Mouse (Mus musculus) bone marrow macrophage, adult 2 months (primary cell): ENCODE measurements around the gene Nptxr. TPM values are rescaled to one million over a fixed set of nuclear protein-coding genes. Genes with fewer than 3 reads are reported as not detected.

Source experiments
- H3K27ac ChIP-seq: 2 replicates; pipeline ENCODE4 v1.5.1; 2012; ENCODE audit warnings: low read depth, low read length; ENCODE audit not compliant: insufficient read depth
- H3K4me1 ChIP-seq: 2 replicates; pipeline ENCODE4 v1.6.1; 2012; ENCODE audit warnings: low read length; ENCODE audit not compliant: control insufficient read depth, insufficient read depth
- H3K4me3 ChIP-seq: 2 replicates; pipeline ENCODE4 v1.5.1; 2012; ENCODE audit warnings: mild to moderate bottlenecking, low read length, moderate library complexity; ENCODE audit not compliant: insufficient read depth
- CTCF ChIP-seq: IDR thresholded peaks from 2 replicates; pipeline ENCODE4 v1.5.1; 2012; ENCODE audit warnings: low read depth, mild to moderate bottlenecking, low read length, moderate library complexity
- POLR2A ChIP-seq: IDR thresholded peaks from 2 replicates; pipeline ENCODE4 v1.6.1; 2012; ENCODE audit warnings: mild to moderate bottlenecking, low read depth, low read length, borderline replicate concordance
- polyA plus RNA-seq: library from polyadenylated mRNA; stranded (reverse); fragments of >200 nt; gene quantifications from 2 replicates; pipeline ENCODE4 v1.2.4, GENCODE M21; 2012; ENCODE audit not compliant: missing spikeins, insufficient read depth, insufficient read length

Gene Nptxr
- polyA plus RNA-seq, 1 experiment = 4.5 TPM

- H3K4me1 ChIP-seq = no peaks in the 10 kb centered on the region
- H3K4me3 ChIP-seq = no peak overlapping the region
- TF ChIP-seq CTCF (no peak), POLR2A (no peak)
- no peak overlapping the region for H3K27ac ChIP-seq
Observed at GRCm38 (mm10) chr15:79807050-79807449, 2.5 kb upstream of the Nptxr start.

GRCm38 (mm10) chr15:79805246-79805645 lies 680 bp upstream of the Nptxr start:
- H3K4me3 ChIP-seq = 0 out of 2 replicates have a peak overlapping the region, but pooled peaks have one; percentile 56
- H3K27ac ChIP-seq = no peak overlapping the region
- TF ChIP-seq POLR2A = no peak
- no peak for TF ChIP-seq CTCF
- no peaks in the 10 kb centered on the region for H3K4me1 ChIP-seq

- Histone ChIP-seq H3K27ac (no peak overlapping the region), H3K4me3 (peak overlapping the region; percentile 56), H3K4me1 (no peaks in the 10 kb centered on the region)
- no peak for TF ChIP-seq CTCF
- TF ChIP-seq POLR2A = no peak
Observed at GRCm38 (mm10) chr15:79803533-79804351, 824 bp downstream of the Nptxr start.

GRCm38 (mm10) chr15:79802304-79802703 lies 2.3 kb downstream of the Nptxr start:
- Histone ChIP-seq H3K4me1 (no peaks in the 10 kb centered on the region), H3K4me3 (no peak overlapping the region), H3K27ac (no peak overlapping the region)
- TF ChIP-seq POLR2A (no peak), CTCF (no peak)

GRCm38 (mm10) chr15:79801646-79802045 lies 2.9 kb downstream of the Nptxr start:
- H3K4me3 ChIP-seq = no peak overlapping the region
- H3K4me1 ChIP-seq = no peaks in the 10 kb centered on the region
- no peak for TF ChIP-seq CTCF
- TF ChIP-seq POLR2A = no peak
- H3K27ac ChIP-seq = no peak overlapping the region

- Histone ChIP-seq H3K4me1 (no peaks in the 10 kb centered on the region), H3K4me3 (no peak overlapping the region), H3K27ac (no peak overlapping the region)
- no peak for TF ChIP-seq POLR2A
- no peak for TF ChIP-seq CTCF
Observed at GRCm38 (mm10) chr15:79800701-79801100, 3.9 kb downstream of the Nptxr start.

GRCm38 (mm10) chr15:79798591-79798990 lies 6.0 kb downstream of the Nptxr start:
- no peak overlapping the region for H3K27ac ChIP-seq
- no peak overlapping the region for H3K4me3 ChIP-seq
- H3K4me1 ChIP-seq = no peaks in the 10 kb centered on the region
- no peak for TF ChIP-seq POLR2A
- TF ChIP-seq CTCF = no peak

- H3K4me3 ChIP-seq = no peak overlapping the region
- no peak for TF ChIP-seq POLR2A
- no peak for TF ChIP-seq CTCF
- no peaks in the 10 kb centered on the region for H3K4me1 ChIP-seq
- H3K27ac ChIP-seq = no peak overlapping the region
Observed at GRCm38 (mm10) chr15:79797680-79798079, 6.9 kb downstream of the Nptxr start.

- H3K4me3 ChIP-seq = no peak overlapping the region
- H3K27ac ChIP-seq = no peak overlapping the region
- no peaks in the 10 kb centered on the region for H3K4me1 ChIP-seq
- no peak for TF ChIP-seq CTCF
- no peak for TF ChIP-seq POLR2A
Observed at GRCm38 (mm10) chr15:79797096-79797495, 7.5 kb downstream of the Nptxr start.

- H3K4me1 ChIP-seq = no peaks in the 10 kb centered on the region
- no peak overlapping the region for H3K4me3 ChIP-seq
- H3K27ac ChIP-seq = no peak overlapping the region
- TF ChIP-seq CTCF = no peak
- TF ChIP-seq POLR2A = no peak
Observed at GRCm38 (mm10) chr15:79796256-79796655, 8.3 kb downstream of the Nptxr start.
